Mouse (Mus musculus) bone marrow macrophage, adult 2 months (primary cell): ENCODE data around the gene Polr1d. TPM values are rescaled to one million over a fixed set of nuclear protein-coding genes. Genes with fewer than 3 reads are reported as not detected.

ENCODE experiments used
- H3K27ac ChIP-seq: 2 replicates; pipeline ENCODE4 v1.5.1; 2012; ENCODE audit warnings: low read depth, low read length; ENCODE audit not compliant: insufficient read depth
- H3K4me1 ChIP-seq: 2 replicates; pipeline ENCODE4 v1.6.1; 2012; ENCODE audit warnings: low read length; ENCODE audit not compliant: control insufficient read depth, insufficient read depth
- H3K4me3 ChIP-seq: 2 replicates; pipeline ENCODE4 v1.5.1; 2012; ENCODE audit warnings: mild to moderate bottlenecking, low read length, moderate library complexity; ENCODE audit not compliant: insufficient read depth
- CTCF ChIP-seq: IDR thresholded peaks from 2 replicates; pipeline ENCODE4 v1.5.1; 2012; ENCODE audit warnings: low read depth, mild to moderate bottlenecking, low read length, moderate library complexity
- POLR2A ChIP-seq: IDR thresholded peaks from 2 replicates; pipeline ENCODE4 v1.6.1; 2012; ENCODE audit warnings: mild to moderate bottlenecking, low read depth, low read length, borderline replicate concordance
- polyA plus RNA-seq: library from polyadenylated mRNA; stranded (reverse); fragments of >200 nt; gene quantifications from 2 replicates; pipeline ENCODE4 v1.2.4, GENCODE M21; 2012; ENCODE audit not compliant: missing spikeins, insufficient read depth, insufficient read length

Polr1d gene
- 120 and 135 TPM in 2 replicates for polyA plus RNA-seq

DNA sequence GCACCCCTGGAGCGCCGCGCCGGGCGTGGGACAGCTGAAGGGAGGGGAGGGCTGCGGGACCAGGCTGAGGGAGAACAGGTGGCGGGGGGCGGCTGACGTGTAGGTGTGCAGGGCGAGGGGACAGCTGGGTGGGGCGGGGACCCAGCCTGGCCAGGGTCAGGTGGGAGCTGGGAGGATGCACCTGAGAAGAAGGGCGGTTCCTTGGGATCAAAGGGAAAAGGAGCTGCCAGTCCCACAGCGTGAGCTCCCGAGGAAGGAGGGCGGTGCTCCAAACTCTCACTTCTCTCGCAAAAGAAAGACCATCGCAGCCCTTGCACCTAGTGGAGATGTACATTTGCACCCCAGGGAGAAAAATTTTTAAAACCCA, at the start of gene Polr1d:
Gene Polr1d (plus strand): TSS at position 252 of the 367 bp plus-strand sequence.
- Histone ChIP-seq H3K4me1 (peaks cover 29% of the 10 kb centered on the region), H3K27ac (peak within 1 kb of the TSS; percentile 41), H3K4me3 (peak within 1 kb of the TSS; percentile 70)
- TF ChIP-seq CTCF, result 0 out of 2 replicates have a peak, but pooled peaks have one; percentile 19
- TF ChIP-seq POLR2A, result no peak

DNA sequence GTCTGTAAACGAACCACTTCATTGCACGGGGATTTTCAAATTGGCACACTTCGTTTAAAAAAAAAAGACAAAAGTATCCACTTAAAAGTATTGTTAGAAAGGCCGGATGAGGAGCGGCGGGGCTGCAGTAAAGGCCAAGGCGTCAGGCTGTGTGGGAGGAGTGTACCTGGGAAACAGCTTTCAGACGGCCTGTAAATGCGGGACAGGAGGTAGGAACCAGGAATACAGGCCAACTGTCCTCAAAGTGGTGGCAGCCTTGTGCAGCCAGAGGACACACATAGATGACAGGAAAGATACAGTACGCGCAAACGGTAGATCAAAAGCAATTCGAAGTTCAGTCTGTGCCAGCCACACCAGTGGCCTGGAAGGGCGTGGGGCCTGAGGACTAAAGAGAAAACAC, 45.6 kb upstream of the Polr1d start:
- TF ChIP-seq POLR2A (no peak), CTCF (no peak)
- Histone ChIP-seq H3K4me1 (no peaks in the 10 kb centered on the region), H3K4me3 (no peak overlapping the region), H3K27ac (no peak overlapping the region)

DNA sequence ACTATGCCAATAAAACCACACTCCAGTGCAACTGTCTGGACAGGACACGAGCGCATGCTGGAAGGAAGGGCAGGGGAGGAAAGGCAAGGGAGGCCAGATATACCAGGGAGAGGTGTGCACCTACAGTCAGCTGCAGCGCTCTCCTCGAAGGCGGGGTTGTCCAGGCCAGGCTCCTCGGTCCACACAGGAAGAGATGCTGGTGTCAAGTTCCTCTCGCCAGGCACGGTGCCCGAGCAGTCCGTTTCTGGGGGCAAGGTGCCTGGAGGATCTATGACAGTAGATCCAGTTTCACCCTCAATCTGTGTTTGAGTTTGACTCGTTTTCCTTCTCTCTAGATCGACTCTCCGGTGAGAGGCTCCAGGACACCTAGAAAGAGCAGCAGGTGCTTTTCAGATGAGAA, 43.7 kb upstream of the Polr1d start:
- H3K4me3 ChIP-seq, result no peak overlapping the region
- no peaks in the 10 kb centered on the region for H3K4me1 ChIP-seq
- no peak for TF ChIP-seq POLR2A
- no peak for TF ChIP-seq CTCF
- H3K27ac ChIP-seq, result no peak overlapping the region

DNA sequence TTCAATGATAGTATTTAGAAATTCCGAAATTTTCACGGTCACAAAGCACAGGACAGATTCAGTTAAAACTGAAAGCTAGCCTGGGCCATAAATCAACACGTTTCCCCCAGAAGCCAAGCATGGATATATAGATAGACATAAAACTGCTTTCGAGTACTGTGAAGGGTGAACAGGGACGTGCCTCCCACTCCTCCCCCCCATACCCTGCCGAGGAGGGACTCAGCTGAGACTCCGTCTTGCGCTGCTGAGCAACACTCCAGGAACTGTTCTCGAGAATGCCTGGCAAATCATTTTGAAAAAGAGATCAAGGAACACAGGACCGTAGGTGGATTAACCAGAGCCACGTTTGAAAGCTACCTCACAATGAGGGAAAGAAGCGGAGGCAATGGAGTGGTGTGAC, 42.6 kb upstream of the Polr1d start:
- no peak for TF ChIP-seq POLR2A
- TF ChIP-seq CTCF, result no peak
- no peak overlapping the region for H3K27ac ChIP-seq
- no peak overlapping the region for H3K4me3 ChIP-seq
- peaks cover 3% of the 10 kb centered on the region for H3K4me1 ChIP-seq

GRCm38 (mm10) chr5:147035301-147035700, 41.5 kb upstream of the Polr1d start:
- H3K4me3 ChIP-seq, result no peak overlapping the region
- peaks cover 10% of the 10 kb centered on the region for H3K4me1 ChIP-seq
- H3K27ac ChIP-seq, result no peak overlapping the region
- TF ChIP-seq POLR2A (no peak), CTCF (no peak)

DNA sequence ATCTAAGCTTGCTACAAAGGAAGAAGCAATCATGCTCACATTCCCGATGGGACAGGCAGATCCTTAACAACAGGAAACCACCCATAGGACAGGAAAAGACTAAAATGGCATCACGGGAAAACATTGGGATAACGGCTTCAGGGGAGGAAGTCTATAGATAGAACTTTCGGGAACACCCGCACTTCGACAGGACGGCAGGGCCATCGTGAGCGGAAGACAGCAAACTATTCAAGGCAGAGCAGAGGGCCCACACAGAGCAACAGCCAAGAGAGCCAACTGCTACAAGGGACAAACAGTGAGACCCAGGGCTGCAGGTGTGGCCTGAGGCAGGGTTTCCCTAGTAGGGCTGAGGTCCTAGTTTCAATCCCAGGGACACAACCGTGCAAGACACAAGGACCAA, 40.8 kb upstream of the Polr1d start:
- H3K4me1 ChIP-seq, result peaks cover 16% of the 10 kb centered on the region
- H3K4me3 ChIP-seq, result no peak overlapping the region
- no peak overlapping the region for H3K27ac ChIP-seq

GRCm38 (mm10) chr5:147036661-147037060, 40.2 kb upstream of the Polr1d start:
- no peak overlapping the region for H3K4me3 ChIP-seq
- H3K27ac ChIP-seq, result no peak overlapping the region
- peaks cover 16% of the 10 kb centered on the region for H3K4me1 ChIP-seq
- TF ChIP-seq CTCF (no peak), POLR2A (no peak)

More for the DNA sequence above, 40.8 kb upstream of the Polr1d start:
- TF ChIP-seq CTCF (no peak), POLR2A (no peak)

DNA sequence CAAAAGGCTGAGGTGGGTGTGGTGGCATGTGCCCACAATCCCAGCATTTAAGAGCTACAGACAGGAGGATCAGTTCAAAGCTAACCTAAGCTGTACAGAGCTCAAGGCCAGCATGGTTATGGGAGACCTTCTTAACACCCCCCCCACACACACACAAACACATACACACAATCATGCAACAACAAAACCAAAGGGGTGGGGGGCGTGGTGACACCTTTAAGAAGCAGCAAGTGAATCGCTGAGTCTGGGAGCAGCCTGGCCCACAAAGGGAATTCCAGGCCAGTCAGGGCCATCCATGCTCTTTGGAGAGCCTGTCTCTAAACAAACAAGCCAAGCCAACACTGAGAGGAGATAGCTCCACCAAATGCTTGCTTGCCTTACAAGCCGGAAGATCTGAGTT, 39.2 kb upstream of the Polr1d start:
- Histone ChIP-seq H3K4me1 (peaks cover 16% of the 10 kb centered on the region), H3K4me3 (no peak overlapping the region), H3K27ac (no peak overlapping the region)
- TF ChIP-seq CTCF (no peak), POLR2A (no peak)

DNA sequence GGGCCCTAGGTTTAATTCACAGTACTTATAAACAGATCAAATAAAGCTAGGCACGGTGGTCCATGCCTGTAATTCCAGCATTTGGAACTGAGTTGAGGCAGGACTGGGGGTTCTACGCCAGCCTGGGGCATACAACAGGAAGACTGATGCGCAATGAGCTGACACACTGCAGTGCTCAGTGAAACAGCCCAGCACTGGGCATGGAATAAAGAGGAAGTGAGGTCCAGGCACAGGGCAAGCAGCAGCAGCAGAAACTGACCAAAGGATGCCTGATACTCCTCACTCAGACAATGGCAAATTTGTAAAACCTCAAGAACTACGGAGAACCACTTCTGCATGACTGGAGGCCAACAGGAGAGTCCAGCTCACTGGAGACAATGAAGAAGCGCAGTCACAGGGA, 37.5 kb upstream of the Polr1d start:
- no peak for TF ChIP-seq CTCF
- TF ChIP-seq POLR2A, result no peak
- H3K4me1 ChIP-seq, result peaks cover 16% of the 10 kb centered on the region
- 0 out of 2 replicates have a peak overlapping the region, but pooled peaks have one; percentile 1 for H3K27ac ChIP-seq
- H3K4me3 ChIP-seq, result no peak overlapping the region

GRCm38 (mm10) chr5:147041965-147042937, 34.6 kb upstream of the Polr1d start:
- TF ChIP-seq POLR2A, result no peak
- no peak for TF ChIP-seq CTCF
- Histone ChIP-seq H3K4me1 (peaks cover 29% of the 10 kb centered on the region), H3K27ac (no peak overlapping the region), H3K4me3 (no peak overlapping the region)
